Mouse (Mus musculus) T-helper 1 cell (primary cell): ENCODE measurements around the gene E030025P04Rik.

Source experiments
- in situ Hi-C: fragments of 300-600 bp; cut with MboI, MseI; formaldehyde crosslinking; loops from one replicate; pipeline ENCODE4 v1.15.1; 2025; ENCODE audit warnings: high pct_unique_total_duplicates

The E030025P04Rik gene

GRCm38 (mm10) chr11:109102646-109103045, 41.5 kb downstream of the E030025P04Rik start:
- in situ Hi-C loops = no loop called here

DNA sequence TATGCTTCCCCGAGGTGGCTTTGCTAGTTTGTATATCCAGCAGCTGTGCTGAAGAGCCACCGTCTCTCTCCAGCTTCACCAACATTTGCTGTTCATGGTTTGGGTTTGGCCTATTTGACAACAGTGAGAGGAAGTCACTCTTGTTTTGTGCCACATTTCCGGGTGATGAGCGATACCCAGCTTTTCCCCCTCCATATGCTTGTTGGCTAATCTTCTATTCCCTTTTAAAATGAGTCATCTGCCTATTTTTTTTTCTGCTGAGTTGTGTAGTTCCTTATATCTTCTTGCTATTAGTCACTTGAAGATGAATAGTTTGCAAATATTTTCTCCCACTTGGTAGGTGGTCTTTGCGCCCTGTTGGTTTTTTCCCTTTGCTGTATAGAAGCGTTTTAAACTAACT, 43.9 kb downstream of the E030025P04Rik start:
- in situ Hi-C loops = no loop called here

- in situ Hi-C loops = no loop called here
Measured at GRCm38 (mm10) chr11:109091821-109092220, 52.3 kb downstream of the E030025P04Rik start.
